Mouse (Mus musculus): ENCODE results near the gene Aqp1. TPM values are rescaled to one million over a fixed set of nuclear protein-coding genes. Genes with fewer than 3 reads are reported as not detected.

Aqp1 gene
- polyA plus RNA-seq, 1 experiment from 2014 or later = 23.5 TPM

DNA sequence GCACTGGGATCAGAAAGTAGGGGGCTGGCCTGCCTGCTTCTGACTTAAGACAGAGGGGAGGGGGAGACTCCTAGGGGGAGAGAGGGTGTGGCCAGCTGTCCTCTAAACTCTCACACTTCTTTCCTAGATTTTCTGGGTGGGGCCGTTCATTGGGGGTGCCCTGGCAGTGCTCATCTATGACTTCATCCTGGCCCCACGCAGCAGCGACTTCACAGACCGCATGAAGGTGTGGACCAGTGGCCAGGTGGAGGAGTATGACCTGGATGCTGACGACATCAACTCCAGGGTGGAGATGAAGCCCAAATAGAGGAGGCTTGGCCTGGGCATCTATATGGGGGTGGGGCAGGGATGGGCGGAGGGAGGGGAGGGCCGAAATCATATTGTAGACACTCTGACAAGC, 10.3 kb downstream of the Aqp1 start:
- no peak for ATAC-seq (ENCODE audit: insufficient number of reproducible peaks, low FRiP score)
- H3K27me3 ChIP-seq (replicated peaks) = peaks cover 10% of the 10 kb centered on the region; the same call in 1 of the 2 replicates
- peaks cover 23% of the 10 kb centered on the region for H3K4me1 ChIP-seq (replicated peaks)
- no peak overlapping the region for H3K27ac ChIP-seq (ENCODE audit: poor library complexity, severe bottlenecking)
- H3K4me2 ChIP-seq = no peak overlapping the region
- no peak overlapping the region for H3K9ac ChIP-seq
- peaks cover 9% of the 10 kb centered on the region; the same call in 1 of the 2 replicates for H3K9me3 ChIP-seq (replicated peaks)
- H3K4me3 ChIP-seq = no peak overlapping the region
- no peaks in the 10 kb centered on the region for H3K36me3 ChIP-seq
- 86% methylated on average over 7 of the region's 7 CpGs for WGBS

DNA sequence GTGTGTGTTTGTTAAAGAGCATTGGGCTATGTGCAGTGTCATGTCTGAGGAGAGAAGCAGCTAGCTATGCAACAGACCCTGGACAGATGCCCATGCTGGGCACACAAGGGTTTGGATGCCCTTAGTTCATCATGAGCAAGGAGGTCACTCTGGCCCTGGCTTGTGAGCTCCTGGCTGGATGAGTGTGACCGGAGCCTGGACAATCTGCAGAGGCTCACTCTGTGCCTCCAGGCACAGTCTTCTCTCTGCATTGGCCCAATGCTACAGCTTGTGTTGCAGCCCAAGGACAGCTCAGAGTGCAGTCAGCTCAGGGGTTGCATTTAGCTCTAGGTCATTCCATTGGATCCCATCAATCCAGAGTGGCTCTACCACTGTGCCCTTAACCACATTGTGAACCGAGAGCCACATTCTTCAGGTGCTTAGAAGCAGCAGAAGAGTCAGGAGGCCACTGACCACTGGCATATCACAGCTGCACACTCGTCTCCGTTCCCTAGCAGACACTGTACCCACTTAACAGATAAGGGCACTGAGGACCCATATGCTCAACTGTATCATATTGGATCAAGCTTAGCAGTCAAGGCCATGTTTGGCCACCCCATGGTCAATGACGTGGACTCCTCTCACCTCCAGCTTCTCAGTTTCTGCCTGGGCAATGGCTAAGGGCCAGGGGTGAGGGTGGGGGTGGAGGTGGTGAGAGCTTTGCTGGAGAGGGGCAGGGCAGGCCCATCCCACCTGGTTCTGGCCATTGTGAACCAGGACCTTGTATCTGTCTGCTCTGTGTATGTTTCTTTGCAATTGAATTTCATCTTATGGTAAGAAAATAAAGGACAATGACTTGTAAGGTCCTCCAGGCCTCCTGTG, 11.7 kb downstream of the Aqp1 start:
- Histone ChIP-seq H3K9ac (no peak overlapping the region), H3K4me2 (no peak overlapping the region), H3K27me3 (replicated peaks) (peaks cover 10% of the 10 kb centered on the region; the same call in 1 of the 2 replicates), H3K4me1 (replicated peaks) (peaks cover 11% of the 10 kb centered on the region), H3K36me3 (no peaks in the 10 kb centered on the region), H3K27ac (ENCODE audit: poor library complexity, severe bottlenecking) (no peak overlapping the region), H3K9me3 (replicated peaks) (peaks cover 9% of the 10 kb centered on the region; the same call in 1 of the 2 replicates), H3K4me3 (no peak overlapping the region)
- 81% methylated on average over 5 of the region's 5 CpGs for WGBS
- no peak for ATAC-seq (ENCODE audit: insufficient number of reproducible peaks, low FRiP score)

DNA sequence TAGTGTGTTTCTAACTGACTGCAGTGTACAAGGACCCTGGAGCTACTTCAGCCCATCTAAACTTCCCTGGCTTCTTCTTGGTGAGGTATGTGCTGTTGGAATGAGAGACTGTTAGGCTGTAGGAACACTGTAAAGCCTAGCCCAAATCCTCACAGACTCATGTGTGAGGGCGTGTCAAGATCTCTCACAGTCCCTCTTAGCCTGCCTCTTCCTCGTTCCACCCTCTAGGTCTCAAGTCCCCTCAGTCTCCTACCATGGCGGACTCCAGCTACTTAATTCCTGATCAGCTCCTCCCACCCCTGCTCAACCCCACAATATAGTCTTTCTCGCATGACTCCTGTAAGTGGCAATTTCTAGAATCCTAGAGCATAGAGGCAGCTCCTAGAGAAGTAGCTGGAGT, 13.0 kb downstream of the Aqp1 start:
- Histone ChIP-seq H3K36me3 (no peaks in the 10 kb centered on the region), H3K27ac (ENCODE audit: poor library complexity, severe bottlenecking) (no peak overlapping the region), H3K4me3 (no peak overlapping the region), H3K27me3 (replicated peaks) (peaks cover 13% of the 10 kb centered on the region), H3K9me3 (replicated peaks) (peaks cover 9% of the 10 kb centered on the region; the same call in 1 of the 2 replicates), H3K9ac (no peak overlapping the region), H3K4me2 (no peak overlapping the region), H3K4me1 (replicated peaks) (peaks cover 8% of the 10 kb centered on the region)
- WGBS = 87% methylated on average over 4 of the region's 4 CpGs
- no peak for ATAC-seq (ENCODE audit: insufficient number of reproducible peaks, low FRiP score)

DNA sequence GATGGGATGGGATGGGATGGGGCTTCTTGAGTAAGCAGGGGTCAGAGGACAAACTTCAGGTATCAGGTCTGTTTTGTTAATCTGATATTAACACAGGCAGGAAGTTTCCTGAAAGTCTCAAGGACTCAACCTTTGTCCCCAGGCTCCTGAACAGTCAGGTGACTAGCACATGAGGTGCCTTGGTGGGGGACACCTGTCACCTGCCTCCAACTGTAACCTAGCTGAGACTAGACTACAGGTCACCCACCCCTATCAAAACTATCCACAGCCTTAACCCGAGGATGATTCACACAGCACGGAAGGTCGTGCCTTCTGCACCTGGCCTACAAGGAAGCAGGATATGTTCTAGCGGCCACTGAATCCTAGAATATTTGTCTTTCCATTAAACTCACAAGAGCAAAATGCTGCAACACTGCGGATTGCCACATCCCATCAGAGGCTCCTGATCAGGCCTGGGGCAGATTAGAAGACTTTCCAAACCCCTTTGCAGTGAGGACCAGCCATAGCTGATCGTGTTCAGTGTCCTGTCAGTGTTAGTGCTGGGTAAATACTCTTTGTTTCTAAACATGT, 14.2 kb downstream of the Aqp1 start:
- Histone ChIP-seq H3K27ac (ENCODE audit: poor library complexity, severe bottlenecking) (no peak overlapping the region), H3K4me3 (no peak overlapping the region), H3K4me1 (replicated peaks) (no peaks in the 10 kb centered on the region), H3K9ac (no peak overlapping the region), H3K36me3 (no peaks in the 10 kb centered on the region), H3K4me2 (no peak overlapping the region), H3K27me3 (replicated peaks) (peaks cover 17% of the 10 kb centered on the region), H3K9me3 (replicated peaks) (peaks cover 9% of the 10 kb centered on the region; the same call in 1 of the 2 replicates)
- no peak for ATAC-seq (ENCODE audit: insufficient number of reproducible peaks, low FRiP score)
- WGBS = 83% methylated on average over 6 of the region's 6 CpGs

DNA sequence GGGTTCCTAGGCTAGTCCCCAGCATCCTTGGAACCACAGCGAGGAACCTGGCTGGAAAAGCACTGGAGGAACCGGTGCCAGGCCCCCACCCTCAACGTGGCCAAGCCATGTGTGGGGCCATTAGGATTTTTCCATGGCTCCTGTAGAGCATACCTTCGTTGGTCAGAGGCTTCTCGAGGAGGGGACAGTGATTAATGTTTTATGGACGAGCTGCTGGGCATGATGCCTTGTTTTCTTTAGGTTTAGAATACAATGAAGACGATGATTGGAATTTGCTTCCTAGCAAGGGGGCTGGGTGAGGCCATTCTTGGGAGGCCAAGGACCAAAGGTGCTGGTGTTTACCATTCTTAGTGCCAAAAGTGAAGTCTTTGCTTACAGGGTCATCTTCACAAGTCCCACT, 15.5 kb downstream of the Aqp1 start:
- peaks cover 9% of the 10 kb centered on the region; the same call in 1 of the 2 replicates for H3K9me3 ChIP-seq (replicated peaks)
- ATAC-seq (ENCODE audit: insufficient number of reproducible peaks, low FRiP score) = no peak
- H3K4me1 ChIP-seq (replicated peaks) = 0 out of 2 replicates have a peak, but pooled peaks cover 7% of the 10 kb centered on the region
- H3K27me3 ChIP-seq (replicated peaks) = peaks cover 17% of the 10 kb centered on the region
- no peaks in the 10 kb centered on the region for H3K36me3 ChIP-seq
- no peak overlapping the region for H3K4me3 ChIP-seq
- H3K4me2 ChIP-seq = no peak overlapping the region
- no peak overlapping the region for H3K9ac ChIP-seq
- WGBS = 64% methylated on average over 7 of the region's 7 CpGs
- H3K27ac ChIP-seq (ENCODE audit: poor library complexity, severe bottlenecking) = no peak overlapping the region

DNA sequence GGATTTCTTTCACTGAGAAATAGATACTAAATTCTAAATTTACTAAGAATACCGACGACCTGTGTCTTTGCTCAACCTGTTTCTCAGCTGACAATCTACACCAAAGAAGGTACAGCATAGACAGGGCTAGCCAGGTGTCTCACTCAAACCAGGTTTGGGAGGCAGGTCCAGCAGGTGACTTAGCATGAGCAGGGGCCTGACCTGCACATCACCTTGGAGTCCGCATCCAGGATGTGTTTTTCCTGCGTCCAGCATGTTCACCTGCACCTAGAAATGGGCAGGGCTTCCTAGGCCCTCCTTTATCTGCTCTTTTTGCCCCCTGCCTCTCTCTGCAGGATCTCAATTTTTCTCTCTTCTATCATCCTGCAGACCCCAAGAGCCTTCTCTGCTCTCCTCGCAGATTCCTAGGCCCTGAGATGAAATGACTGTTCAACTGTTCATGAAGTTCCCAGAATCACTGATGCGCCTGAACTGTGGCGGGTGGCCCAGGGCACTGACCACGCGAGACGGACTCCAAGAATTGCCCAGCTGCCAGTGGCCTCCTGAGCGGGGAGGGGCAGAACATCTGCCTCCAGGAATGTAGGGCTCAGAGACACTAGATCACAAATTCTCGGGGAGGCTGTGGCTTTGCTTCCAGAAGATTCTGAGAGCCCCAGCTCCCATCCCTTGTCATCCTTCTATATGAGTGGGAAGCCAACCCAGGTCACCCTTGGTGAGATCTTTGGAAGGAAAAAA, 17.6 kb downstream of the Aqp1 start:
- ATAC-seq (ENCODE audit: insufficient number of reproducible peaks, low FRiP score) = no peak
- Histone ChIP-seq H3K9ac (no peak overlapping the region), H3K27me3 (replicated peaks) (peaks cover 15% of the 10 kb centered on the region), H3K4me1 (replicated peaks) (peaks cover 12% of the 10 kb centered on the region), H3K4me2 (no peak overlapping the region), H3K9me3 (replicated peaks) (peaks cover 9% of the 10 kb centered on the region; the same call in 1 of the 2 replicates), H3K4me3 (no peak overlapping the region), H3K27ac (ENCODE audit: poor library complexity, severe bottlenecking) (no peak overlapping the region), H3K36me3 (no peaks in the 10 kb centered on the region)
- WGBS = 74% methylated on average over 12 of the region's 12 CpGs

DNA sequence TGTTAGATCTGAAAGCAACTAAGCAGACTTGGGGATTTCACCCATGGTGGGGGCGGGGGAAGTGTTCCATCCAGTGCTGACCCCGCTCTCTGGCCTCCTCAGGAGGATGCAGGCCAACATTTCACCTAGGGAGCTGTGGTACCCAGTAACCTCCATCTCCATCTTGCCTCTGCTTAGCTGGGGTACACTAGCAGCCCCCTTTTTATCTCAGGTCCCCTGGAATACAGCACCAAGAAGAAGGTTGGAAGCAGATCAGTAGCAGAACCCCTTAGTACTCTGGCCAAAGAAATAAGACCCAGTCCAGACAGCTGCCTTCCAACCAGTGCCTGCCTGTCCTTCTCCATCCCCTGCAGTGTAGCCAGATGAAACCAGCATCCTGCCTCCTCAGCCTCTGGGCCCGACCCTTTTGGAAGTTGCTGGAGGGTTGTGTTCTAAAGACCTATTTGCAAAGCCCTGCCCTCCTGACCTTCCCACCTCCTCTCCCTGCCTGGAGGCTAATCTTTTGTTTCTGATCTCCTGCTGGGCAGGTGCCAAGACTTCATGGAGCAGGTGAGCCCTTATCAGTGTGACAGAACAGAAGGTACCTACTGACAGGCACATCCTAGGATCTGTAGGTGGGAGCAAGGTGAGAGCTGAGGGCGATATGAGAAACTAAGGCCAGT, 18.4 kb downstream of the Aqp1 start:
- Histone ChIP-seq H3K27ac (ENCODE audit: poor library complexity, severe bottlenecking) (no peak overlapping the region), H3K9ac (no peak overlapping the region), H3K4me1 (replicated peaks) (peaks cover 12% of the 10 kb centered on the region), H3K36me3 (no peaks in the 10 kb centered on the region), H3K4me3 (no peak overlapping the region), H3K9me3 (replicated peaks) (peaks cover 9% of the 10 kb centered on the region; the same call in 1 of the 2 replicates), H3K4me2 (no peak overlapping the region), H3K27me3 (replicated peaks) (peaks cover 10% of the 10 kb centered on the region)
- no peak for ATAC-seq (ENCODE audit: insufficient number of reproducible peaks, low FRiP score)
- 66% methylated on average over 4 of the region's 4 CpGs for WGBS

DNA sequence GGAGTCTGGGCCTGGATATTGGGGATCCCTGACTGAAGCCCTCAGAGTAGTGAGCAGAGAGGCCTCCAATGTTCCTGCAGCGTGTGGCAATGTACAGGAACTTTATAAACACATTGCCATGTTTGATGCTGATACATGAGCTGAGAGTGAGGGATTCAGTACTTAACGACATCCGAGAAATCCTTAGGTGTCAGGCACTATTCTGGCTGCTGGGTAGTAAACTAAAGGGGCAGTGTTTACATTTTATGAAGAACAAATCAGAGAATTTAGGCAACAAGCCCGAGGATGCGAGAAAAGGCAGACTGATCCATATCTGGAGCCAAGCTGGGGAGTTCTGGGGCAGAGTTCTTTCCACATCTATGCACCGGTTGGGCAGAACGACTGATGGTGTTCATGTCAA, 19.3 kb downstream of the Aqp1 start:
- Histone ChIP-seq H3K27ac (ENCODE audit: poor library complexity, severe bottlenecking) (no peak overlapping the region), H3K4me1 (replicated peaks) (peaks cover 12% of the 10 kb centered on the region), H3K36me3 (no peaks in the 10 kb centered on the region), H3K4me3 (no peak overlapping the region), H3K27me3 (replicated peaks) (peaks cover 13% of the 10 kb centered on the region), H3K4me2 (no peak overlapping the region), H3K9me3 (replicated peaks) (no peaks in the 10 kb centered on the region), H3K9ac (no peak overlapping the region)
- WGBS = 75% methylated on average over 7 of the region's 7 CpGs
- no peak for ATAC-seq (ENCODE audit: insufficient number of reproducible peaks, low FRiP score)

DNA sequence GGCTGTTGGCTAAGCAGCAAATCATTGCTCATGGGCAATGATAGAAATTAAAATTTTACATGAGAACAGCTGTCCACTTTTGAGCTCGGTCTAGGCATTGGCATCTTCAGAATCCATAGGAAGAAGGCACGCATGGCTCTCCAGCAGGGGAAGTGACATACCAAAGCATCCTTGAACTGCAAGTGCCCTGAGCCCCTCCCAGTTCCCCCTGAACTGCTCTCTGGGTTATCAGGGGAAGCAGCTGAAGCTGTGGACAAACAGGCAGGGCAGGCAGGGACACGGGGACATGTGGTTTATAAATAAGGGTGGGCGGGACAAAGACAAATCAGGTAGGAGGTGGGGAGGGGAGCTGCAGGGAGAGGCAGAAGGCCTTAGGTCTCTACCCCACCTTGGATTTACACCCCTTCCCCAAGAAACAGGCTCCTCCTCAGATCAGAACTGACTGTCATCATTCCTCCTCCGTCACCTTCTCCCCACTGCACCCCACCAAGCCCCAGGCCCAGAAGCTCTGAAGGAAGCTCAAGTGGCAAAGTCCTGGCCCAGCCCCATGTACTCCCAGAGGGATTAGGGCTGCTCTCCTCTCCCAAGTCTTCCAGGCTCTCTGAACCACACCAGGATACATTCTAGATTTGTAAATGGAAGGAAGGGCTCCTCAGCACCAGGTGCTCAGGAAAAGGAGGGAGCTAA, 19.9 kb downstream of the Aqp1 start:
- 20% methylated on average over 5 of the region's 5 CpGs for WGBS
- H3K27me3 ChIP-seq (replicated peaks) = peaks cover 15% of the 10 kb centered on the region
- no peaks in the 10 kb centered on the region for H3K9me3 ChIP-seq (replicated peaks)
- peaks cover 12% of the 10 kb centered on the region for H3K4me1 ChIP-seq (replicated peaks)
- H3K9ac ChIP-seq = no peak overlapping the region
- H3K4me3 ChIP-seq = no peak overlapping the region
- ATAC-seq (ENCODE audit: insufficient number of reproducible peaks, low FRiP score) = no peak
- no peak overlapping the region for H3K27ac ChIP-seq (ENCODE audit: poor library complexity, severe bottlenecking)
- H3K4me2 ChIP-seq = no peak overlapping the region
- H3K36me3 ChIP-seq = no peaks in the 10 kb centered on the region

DNA sequence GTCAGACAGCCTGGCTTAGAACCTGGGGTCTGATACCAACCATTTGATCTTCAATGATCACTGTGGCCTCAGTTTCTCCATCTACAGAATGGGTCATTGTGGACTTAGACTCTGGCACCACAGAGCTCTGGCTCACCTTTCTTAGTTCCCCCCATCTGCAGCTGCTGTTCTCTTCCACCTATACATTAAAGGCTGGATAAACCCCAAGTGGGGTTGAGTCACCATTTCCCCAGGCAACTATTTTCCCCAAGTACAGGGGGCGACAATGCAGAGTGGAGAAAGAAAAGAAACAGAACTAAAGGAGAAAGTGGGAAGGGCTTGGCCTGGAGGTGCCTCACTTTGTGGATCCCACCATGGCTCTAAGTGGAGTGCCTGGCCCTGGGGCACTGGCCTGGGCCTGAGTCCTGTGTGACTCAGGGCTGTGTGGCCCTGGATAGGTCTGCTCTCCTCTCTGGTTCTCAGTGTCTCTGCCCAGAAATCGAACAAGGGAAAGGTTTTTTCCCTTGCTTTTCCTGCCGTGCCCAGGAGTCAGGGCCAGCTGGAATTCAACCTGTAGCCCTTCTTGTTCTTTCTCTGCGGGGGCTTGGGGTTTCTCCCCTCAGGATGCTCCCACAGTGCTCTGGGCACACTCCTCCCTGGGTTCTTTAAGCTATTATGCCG, 20.9 kb downstream of the Aqp1 start:
- Histone ChIP-seq H3K9me3 (replicated peaks) (no peaks in the 10 kb centered on the region), H3K4me3 (no peak overlapping the region), H3K36me3 (no peaks in the 10 kb centered on the region), H3K9ac (no peak overlapping the region), H3K4me2 (no peak overlapping the region), H3K27ac (ENCODE audit: poor library complexity, severe bottlenecking) (no peak overlapping the region), H3K27me3 (replicated peaks) (peaks cover 15% of the 10 kb centered on the region), H3K4me1 (replicated peaks) (peaks cover 12% of the 10 kb centered on the region)
- WGBS = 72% methylated on average over 5 of the region's 5 CpGs
- no peak for ATAC-seq (ENCODE audit: insufficient number of reproducible peaks, low FRiP score)
